Mouse (Mus musculus): Measurements from ENCODE around the gene Gstm1.

Gene Gstm1

DNA sequence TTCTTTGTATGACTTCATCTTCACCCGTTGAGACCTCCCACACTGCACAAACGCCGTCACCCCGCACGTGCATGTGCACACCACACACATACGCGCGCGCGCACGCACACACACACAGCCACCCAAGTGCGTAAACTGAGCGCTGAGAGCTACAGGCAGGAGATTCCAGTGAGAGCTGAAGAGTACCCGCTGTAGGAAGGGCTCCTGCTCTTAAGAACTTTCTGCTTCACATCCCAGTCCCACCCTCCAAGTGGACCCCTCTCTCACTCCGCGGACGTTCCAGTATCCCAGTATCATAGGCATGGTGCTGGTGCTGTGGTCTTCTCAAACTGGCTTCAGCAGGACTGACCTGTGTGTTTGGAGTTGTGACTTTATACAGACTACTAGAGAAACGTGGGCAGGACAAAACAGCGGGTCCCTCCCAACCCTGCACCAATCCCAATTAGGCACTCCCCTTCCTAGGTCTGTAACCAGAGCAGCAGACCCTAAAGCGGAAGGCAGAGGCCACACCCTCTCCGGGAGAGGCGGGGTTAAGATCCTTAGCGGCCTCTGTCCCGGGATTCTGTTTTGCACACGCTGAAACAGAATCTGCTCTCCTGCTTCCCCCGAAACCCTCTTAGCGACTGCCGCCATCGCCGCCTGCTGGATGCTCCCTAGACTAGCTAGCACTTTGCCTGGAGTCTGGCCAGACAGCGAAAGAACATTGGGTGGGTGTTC lies at the start of gene Gstm1:
Gene Gstm1, minus strand, starts transcription at position 501 of the 717 bp plus-strand sequence.
- ChIA-PET CTCF (interaction anchor here (0.6 to 2.5 kb wide), 28 partner anchors 16 to 153 kb away, joined by 3 to 21 read pairs (median 4); partner anchors contain the start of genes Gstm7 (in 3 of the 4), Gstm4 (in 2 of the 4), Gstm6 (in 2 of the 4) and Gnai3 (in 1 of the 4)), POLR2A (interaction anchor here (0.5 to 7.8 kb wide), 59 partner anchors 12 to 441 kb away, joined by 3 to 71 read pairs (median 5); partner anchors contain the start of genes Gstm2 (in 3 of the 4), Gstm4 (in 3 of the 4), Gstm6 (in 3 of the 4) and Gstm7 (in 3 of the 4))

DNA sequence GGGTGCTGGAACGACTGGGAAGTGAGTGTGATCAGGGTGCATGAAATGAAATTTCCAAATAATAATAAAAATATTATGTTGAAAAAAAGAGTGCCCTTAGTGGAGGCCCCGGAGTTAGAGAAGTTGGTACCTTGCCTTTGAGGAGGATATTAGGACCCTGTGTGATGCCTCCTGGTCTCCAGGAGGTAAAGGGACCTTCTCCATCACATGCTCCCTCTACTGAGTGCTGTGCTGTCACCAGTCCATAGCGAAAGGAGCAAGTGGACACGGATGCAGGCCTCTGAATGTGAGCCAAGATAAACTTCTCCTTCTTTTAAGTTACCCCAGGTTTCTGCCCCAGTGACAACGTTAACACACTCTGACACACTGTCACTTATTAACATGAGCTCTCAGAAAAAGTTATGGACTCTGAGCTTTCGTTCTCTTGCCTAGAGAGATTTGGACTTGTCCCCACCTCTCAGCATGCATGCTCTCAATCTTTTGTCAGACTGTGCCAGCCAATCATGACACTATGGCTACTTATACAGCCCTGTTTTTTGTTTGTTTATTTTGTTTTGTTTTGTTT lies 49.7 kb upstream of the Gstm1 start:
- ChIA-PET CTCF (no interaction called here), POLR2A (interaction anchor here in 1 of 4 experiments (2.8 kb wide), 1 partner anchor 79 kb away, joined by 23 read pairs; the partner anchor contains the start of gene Gnai3)

DNA sequence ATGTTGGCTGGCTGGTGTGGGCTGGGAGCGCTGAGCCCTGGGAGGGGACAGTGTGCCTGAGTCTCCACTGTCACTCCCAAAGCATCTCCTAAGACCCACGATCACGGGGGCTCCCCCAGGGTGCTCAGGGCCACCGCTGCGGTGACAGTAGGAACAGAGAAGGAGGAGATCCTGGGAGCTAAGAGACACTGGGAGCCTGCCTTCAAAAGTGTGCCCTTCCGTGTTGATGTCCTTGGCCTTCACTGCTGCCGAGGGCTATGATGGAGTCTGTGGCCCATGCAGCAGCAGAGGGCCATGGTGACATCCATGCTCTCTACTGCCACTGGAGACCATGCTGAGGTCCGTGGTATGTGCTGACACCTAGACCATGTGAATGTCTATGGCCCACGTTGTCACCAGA lies 47.8 kb upstream of the Gstm1 start:
- ChIA-PET CTCF (interaction anchor here in 1 of 4 experiments (0.6 kb wide), 1 partner anchor 285 kb away, joined by 4 read pairs; no protein-coding TSS in a partner anchor), POLR2A (interaction anchor here in 2 of 4 experiments (0.8 to 2.2 kb wide), 3 partner anchors 15 to 116 kb away, joined by 3 to 8 read pairs (median 5); partner anchors contain the start of gene Gnai3 (in 1 of the 2))

DNA sequence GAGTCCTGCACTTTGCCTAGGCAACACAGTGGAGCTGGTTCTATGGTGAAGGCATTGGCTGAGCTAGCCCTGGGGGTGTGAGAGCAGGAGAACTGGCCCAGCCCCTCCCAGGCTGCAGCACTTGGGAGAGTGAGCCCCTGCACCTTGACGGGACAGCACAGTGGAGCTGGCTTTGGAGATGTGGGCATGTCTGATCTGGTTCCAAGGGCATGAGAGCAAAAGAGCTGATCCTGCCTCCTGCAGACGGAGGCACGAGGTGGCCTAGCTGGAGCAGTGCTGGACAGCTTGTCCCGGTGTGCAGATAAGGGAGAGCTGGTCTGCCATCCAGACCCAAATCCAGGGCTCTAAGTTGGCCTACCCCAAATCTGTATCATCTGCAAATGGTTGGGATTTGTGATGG lies 46.9 kb upstream of the Gstm1 start:
- CTCF ChIA-PET = interaction anchor here (0.6 to 1.8 kb wide), 10 partner anchors 18 to 201 kb away, joined by 3 to 7 read pairs (median 5); partner anchors contain the start of genes Gstm4 (in 1 of the 4) and Gstm6 (in 1 of the 4)
- POLR2A ChIA-PET = interaction anchor here in 3 of 4 experiments (0.9 to 2.2 kb wide), 6 partner anchors 10 to 134 kb away, joined by 3 to 8 read pairs (median 3); partner anchors contain the start of genes Gnai3 (in 1 of the 3) and Gstm4 (in 1 of the 3)

DNA sequence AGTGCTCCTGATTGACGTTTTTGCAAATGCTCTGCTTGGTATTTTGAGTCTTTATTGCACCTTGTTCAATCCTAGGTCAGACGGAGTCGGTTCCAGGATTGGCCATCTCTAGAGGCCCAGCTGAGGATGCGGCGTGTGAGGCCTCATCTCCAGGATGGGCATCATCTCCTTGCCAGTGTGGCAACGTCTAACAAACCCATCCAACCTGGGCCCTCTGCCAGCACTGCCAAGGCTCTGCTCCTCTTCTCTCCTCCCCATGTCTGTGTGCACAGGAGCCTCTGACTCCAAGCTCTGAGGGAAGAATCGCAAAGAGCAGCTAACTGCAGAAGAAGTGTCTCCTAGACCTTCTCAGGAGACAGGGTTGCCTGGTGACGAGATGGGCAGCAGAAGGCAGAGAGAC lies 44.9 kb upstream of the Gstm1 start:
- ChIA-PET POLR2A (interaction anchor here in 1 of 4 experiments (2.3 kb wide), 1 partner anchor 10 kb away, joined by 5 read pairs; no protein-coding TSS in a partner anchor), CTCF (interaction anchor here in 2 of 4 experiments (0.7 to 2.7 kb wide), 4 partner anchors 13 to 363 kb away, joined by 3 to 8 read pairs (median 4); partner anchors contain the start of gene Gstm4 (in 1 of the 2))

DNA sequence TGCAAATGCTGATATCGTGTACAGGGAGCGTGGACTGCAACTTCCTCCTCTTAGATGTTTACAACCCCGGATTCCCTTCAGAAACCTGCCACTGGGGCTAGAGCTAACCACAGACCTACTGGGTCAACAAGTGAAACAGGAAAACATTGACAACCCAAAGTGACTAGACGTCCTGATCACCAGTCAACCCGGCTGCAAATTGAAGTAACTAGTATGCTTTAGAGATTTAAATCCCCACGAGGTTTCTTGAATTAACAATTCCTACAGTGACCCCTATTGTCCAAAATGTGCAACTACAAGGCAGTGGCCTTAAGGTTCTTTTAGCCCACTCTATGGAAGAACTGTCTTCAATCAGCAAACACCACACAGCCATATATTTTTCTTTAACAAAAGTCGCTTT lies 43.6 kb upstream of the Gstm1 start:
- ChIA-PET CTCF (interaction anchor here in 2 of 4 experiments (0.6 to 2.7 kb wide), 4 partner anchors 112 to 398 kb away, joined by 3 to 8 read pairs (median 6); partner anchors contain the start of gene Gstm6 (in 1 of the 2)), POLR2A (interaction anchor here in 1 of 4 experiments (0.6 to 2.3 kb wide), 4 partner anchors 11 to 75 kb away, joined by 3 to 5 read pairs (median 4); partner anchors contain the start of gene Gstm2)

DNA sequence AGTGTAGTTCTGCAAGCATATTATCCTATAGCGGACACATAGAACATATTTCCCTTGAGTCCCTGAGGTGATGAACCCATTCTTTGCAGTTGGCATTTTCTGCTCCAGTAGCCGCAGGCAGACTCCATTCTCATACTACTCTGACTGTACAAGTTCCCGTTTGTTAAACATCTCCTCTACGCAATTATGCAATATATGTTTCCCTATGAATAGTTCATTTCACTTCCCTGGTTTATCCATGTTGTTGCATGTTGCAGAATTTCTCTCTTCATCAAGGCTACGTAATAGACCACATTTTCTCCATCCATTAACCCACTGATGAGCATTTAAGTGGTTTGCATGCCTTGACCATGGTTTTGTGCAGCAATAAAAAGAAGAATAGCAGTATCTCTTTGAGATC lies 32.7 kb upstream of the Gstm1 start:
- POLR2A ChIA-PET = interaction anchor here in 2 of 4 experiments (0.8 to 1.2 kb wide), 3 partner anchors 15 to 164 kb away, joined by 3 to 5 read pairs (median 3); partner anchors contain the start of gene Gstm6 (in 1 of the 2)
- CTCF ChIA-PET = interaction anchor here in 1 of 4 experiments (0.6 kb wide), 1 partner anchor 45 kb away, joined by 3 read pairs; no protein-coding TSS in a partner anchor

DNA sequence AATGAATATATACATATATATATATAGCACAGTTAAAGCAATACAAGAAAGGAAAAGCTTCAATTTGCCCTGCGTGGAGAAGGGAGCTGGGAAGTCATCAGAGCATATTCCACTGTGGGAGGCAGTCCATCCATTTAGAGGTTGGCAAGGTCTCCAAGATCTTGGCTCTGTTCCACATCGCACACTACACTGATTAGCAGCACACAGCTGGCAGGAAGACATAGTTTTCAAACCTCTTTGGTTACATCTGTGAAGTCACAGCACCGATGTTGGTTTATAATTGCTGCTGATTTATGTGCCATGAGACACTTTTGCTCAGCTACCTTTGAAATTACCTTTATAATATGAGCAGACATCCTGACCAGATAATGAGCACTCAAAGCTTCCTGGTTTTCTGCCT lies 30.5 kb upstream of the Gstm1 start:
- ChIA-PET CTCF (interaction anchor here in 2 of 4 experiments (0.6 to 0.7 kb wide), 4 partner anchors 95 to 780 kb away, joined by 3 read pairs; partner anchors contain the start of gene Gnai3 (in 1 of the 2)), POLR2A (interaction anchor here in 2 of 4 experiments (0.6 to 1.7 kb wide), 5 partner anchors 13 to 209 kb away, joined by 3 to 5 read pairs (median 3); partner anchors contain the start of genes Gstm1 (in 1 of the 2) and Psma5 (in 1 of the 2))

DNA sequence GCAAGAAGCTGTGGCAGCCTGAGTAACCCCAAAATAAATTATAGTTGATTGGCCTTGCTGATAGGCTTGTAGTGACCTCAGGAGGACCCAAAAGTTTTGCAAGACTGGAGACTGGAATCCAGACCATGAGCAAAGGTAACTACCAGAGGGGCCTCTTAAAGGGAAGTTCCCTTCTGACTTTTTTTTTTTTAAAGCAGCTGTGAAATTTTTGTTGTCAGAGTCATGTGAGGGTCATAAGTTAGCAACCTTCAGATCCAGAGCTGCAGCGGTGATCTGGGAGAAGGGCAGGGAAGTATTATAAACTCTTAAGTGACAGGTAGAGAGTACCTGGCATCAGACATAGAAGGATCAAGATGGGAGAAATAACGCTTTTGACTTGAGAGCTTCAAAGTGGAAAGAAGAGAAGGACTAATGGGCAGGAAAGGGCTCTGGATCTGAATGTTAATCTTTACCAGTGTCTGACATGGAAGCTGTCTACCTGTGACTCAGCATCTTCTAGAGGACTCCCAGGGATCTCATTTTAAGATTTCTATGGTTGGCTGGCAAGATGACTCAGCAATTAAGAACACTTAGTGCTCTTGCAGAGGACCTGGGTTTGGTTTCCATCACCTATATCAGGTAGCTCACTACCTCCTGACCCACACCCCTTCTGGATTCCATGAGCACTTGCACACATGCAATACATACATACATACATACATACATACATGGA lies 29.3 kb upstream of the Gstm1 start:
- POLR2A ChIA-PET = interaction anchor here in 2 of 4 experiments (1.0 to 1.7 kb wide), 4 partner anchors 30 to 210 kb away, joined by 3 to 5 read pairs (median 4); partner anchors contain the start of genes Gstm1 (in 1 of the 2), Gstm7 (in 1 of the 2) and Psma5 (in 1 of the 2)
- CTCF ChIA-PET = no interaction called here

DNA sequence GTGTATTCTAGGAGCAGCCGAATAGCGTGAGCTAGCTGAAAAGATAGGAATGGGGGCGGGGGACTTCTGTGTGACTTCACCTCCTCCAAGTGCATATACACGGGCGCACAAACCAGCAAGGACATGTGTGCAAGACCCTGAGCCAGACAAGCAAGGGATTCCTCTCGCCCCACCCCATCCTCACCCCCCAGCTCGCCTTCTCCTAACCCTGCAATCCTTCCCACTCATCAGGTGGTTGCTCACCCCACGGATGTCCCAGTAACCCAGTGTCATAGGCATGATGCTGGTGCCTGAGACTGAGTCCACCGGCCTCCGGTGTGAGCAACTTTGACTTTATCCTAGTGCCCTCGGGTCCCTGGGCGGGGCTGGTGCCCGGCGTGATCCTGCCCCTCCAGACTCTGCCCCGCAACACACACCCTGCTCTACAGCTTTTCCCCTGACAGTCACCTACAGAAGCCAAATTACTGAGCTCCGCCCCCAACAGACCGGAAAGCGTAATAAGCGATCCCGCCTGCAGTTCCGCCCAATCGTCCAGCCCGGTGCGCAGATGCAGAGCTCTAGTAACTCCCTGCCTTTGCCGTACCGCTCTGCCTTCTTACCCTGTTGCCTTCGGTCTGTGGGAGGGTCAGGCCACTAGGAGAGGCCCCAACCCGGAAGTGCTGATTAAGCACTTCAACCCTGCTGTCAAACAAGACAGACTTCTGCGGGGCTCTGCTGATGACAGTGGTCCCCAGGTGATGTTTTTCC lies 26.8 kb upstream of the Gstm1 start, which contains the start of gene Gstm4:
Gene Gstm4, minus strand, starts transcription at position 501 of the 747 bp plus-strand sequence.
- ChIA-PET CTCF (interaction anchor here (0.6 to 2.2 kb wide), 17 partner anchors 15 to 180 kb away, joined by 3 to 10 read pairs (median 3); partner anchors contain the start of genes Gstm1 (in 2 of the 4), Gstm6 (in 2 of the 4) and Gstm7 (in 1 of the 4)), POLR2A (interaction anchor here (0.6 to 2.3 kb wide), 39 partner anchors 9 to 371 kb away, joined by 3 to 14 read pairs (median 4); partner anchors contain the start of genes Gstm6 (in 3 of the 4), Gstm7 (in 3 of the 4), Gnai3 (in 2 of the 4) and Gstm1 (in 2 of the 4))

DNA sequence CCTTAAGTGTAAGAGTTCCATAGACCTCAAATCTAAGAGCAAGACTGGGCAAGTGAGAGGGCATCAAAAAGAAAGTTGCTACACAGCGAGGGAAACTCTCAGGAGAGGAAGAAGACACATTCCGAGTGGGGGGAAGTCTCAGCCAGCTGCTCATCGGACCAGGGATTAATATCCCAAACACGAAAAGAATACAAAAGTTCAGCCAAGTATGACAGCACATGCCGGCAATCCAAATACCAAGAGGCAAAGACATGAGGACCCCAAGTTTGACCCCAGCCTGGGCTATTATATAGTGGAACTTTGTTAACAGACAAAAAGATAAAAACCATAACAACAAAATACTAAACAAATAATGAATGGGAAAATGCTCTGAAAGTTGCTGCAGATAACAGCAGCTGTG lies 15.4 kb upstream of the Gstm1 start:
- ChIA-PET CTCF (interaction anchor here in 2 of 4 experiments (0.6 to 0.8 kb wide), 2 partner anchors 95 to 115 kb away, joined by 5 read pairs; no protein-coding TSS in a partner anchor), POLR2A (interaction anchor here in 1 of 4 experiments (1.8 kb wide), 1 partner anchor 52 kb away, joined by 4 read pairs; no protein-coding TSS in a partner anchor)

DNA sequence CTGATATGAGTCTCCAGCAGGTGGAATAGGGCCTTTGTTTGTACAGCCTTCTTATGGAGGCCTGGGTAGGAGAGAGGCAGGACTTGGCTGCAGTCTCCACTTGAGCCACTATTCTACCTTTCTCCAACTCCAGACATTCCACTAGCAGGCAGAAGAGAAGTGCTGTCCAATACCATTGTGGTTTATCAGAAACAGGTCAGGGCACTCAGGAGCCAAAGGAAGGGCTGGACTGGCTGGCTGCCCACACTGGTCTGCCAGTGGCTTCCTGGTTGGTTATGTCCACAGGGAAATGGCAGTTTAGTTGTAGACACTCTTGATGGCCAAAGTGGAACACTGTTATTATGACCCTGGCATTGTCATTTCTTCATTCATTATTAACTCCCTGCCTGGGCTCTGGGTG lies 14.3 kb upstream of the Gstm1 start:
- POLR2A ChIA-PET = no interaction called here
- CTCF ChIA-PET = no interaction called here

DNA sequence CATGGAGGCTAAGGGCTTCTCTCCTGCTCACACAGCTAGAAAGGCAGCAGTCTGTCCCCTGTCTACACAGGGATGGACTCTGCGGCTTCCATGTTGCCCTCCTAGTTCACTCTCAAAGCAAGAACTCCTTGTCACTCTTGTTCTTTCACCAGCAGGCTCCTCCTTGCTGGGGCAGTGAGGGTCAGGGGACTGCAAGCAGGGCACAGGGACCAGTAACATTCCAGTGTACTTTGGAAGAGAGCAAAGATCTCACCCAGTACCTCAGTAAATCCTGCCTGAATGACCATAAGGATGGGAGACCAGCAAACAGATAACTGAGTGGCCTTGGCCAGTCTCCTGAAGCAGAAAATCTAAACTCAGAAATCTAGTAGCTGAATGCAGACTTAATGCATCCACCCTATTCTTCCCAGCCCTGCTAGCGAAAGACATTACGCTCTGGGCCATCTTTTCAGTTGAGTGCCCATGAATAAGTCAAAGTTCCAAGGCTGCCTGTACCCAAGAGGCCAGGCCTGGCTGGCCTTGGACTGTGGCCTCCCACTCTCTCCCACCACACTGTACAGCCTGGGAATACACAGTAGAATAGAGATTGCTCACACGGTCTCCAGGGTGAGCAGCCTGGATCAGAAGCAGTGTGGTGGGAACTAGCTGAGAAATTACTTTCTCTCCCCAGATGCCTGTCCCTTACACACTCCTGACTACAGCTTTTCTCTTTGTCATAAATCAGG lies 11.0 kb upstream of the Gstm1 start:
- POLR2A ChIA-PET = interaction anchor here in 3 of 4 experiments (0.6 to 1.4 kb wide), 5 partner anchors 11 to 179 kb away, joined by 3 to 6 read pairs (median 3); partner anchors contain the start of genes Gstm1 (in 1 of the 3) and Gstm4 (in 1 of the 3)

DNA sequence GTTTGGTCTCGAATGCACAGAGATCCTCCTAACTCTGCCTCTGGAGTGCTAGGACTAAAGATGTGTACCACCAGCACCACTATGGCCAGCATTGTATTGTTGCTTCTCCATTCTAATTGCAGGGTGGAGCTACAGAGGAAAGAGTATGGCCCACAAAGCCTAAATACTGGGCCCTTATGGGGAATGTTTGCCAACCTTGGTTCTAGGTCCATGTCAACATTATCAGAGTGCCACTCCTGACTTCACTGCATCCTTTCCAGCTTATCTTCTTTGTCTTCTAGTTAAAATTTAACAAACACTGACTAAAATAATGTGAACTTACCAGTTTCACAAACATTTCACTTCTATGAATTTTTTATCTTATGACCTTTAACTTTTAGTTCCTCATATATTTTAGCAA lies 8.8 kb upstream of the Gstm1 start:
- ChIA-PET CTCF (no interaction called here), POLR2A (no interaction called here)

More for the DNA sequence above, 11.0 kb upstream of the Gstm1 start:
- CTCF ChIA-PET = interaction anchor here in 1 of 4 experiments (1.2 kb wide), 1 partner anchor 16 kb away, joined by 3 read pairs; the partner anchor contains the start of gene Gstm4

DNA sequence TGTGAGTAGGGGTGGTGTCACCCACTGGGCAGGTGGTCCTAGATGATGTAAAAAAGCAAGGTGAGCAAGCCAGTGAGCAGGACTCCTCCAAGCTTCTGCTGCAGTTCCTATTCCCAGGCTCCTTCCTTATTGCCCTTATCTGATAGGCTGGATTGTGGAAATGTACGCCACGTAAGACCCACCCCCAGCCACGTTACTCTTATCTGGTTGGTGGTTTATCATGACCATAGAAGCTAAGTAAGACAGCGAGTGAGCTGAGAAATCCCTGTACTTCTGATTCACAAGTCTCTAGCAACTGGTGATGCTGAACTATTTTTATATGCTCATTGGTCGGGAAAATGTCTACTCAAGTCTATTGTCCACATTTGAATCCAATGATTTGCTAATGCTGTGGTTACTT lies 8.3 kb upstream of the Gstm1 start:
- CTCF ChIA-PET = no interaction called here
- POLR2A ChIA-PET = no interaction called here

DNA sequence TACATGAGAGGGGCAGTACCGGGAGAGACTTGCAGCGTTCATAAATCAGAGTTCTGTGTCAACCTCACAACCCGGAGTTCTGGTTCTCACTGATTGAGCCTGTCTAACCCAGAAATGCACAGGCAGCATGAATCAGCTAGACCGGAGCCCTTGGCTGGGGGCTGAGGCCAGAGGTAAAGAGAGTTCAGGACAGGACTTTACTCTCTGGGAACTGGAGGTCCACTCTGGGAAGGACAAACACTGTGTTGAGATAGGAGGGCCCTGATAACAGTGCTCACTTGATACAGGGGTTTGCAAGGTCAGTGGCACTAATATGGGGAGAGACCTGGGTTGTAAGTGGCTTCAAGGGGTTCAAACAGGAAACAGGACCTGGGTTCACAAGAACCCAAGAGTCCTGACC lies 7.5 kb upstream of the Gstm1 start:
- ChIA-PET CTCF (interaction anchor here in 1 of 4 experiments (0.7 kb wide), 1 partner anchor 254 kb away, joined by 6 read pairs; no protein-coding TSS in a partner anchor), POLR2A (no interaction called here)

All from embryonic stem cell, embryonic (primary cell).